Mouse (Mus musculus) gonadal fat pad, adult 2 months (tissue): ENCODE measurements around the gene Cdnf. TPM values are rescaled to one million over a fixed set of nuclear protein-coding genes. Genes with fewer than 3 reads are reported as not detected.

Source experiments
- polyA plus RNA-seq: library from polyadenylated mRNA; depleted of rRNA; stranded (reverse); fragments of >200 nt; gene quantifications from 2 replicates; pipeline ENCODE4 v1.2.3, GENCODE M21; 2012; rRNA removed

Gene Cdnf
- polyA plus RNA-seq, 1 experiment, result 2.6 TPM

Other genes starting within 250 kb of the Cdnf start
- 10.2 and 12.0 TPM in 2 replicates for gene Nmt2, start 228.8 kb upstream of the Cdnf start, polyA plus RNA-seq
- 6.2 and 6.5 TPM in 2 replicates for gene Rpp38, start 180.4 kb upstream of the Cdnf start, polyA plus RNA-seq
- 30.9 and 73.5 TPM in 2 replicates for gene Acbd7, start 176.9 kb upstream of the Cdnf start, polyA plus RNA-seq
- not detected in 2 replicates for gene Olah, start 115.8 kb upstream of the Cdnf start, polyA plus RNA-seq
- 1.00 and 2.0 TPM in 2 replicates for gene Meig1, start 90.4 kb upstream of the Cdnf start, polyA plus RNA-seq
- 4.9 and 6.1 TPM in 2 replicates for gene Dclre1c, start 88.9 kb upstream of the Cdnf start, polyA plus RNA-seq
- 0.45 and 0.52 TPM in 2 replicates for gene Suv39h2, start 38.0 kb upstream of the Cdnf start, polyA plus RNA-seq
- 2.0 and 2.1 TPM in 2 replicates for gene Gm45902, start 240 bp upstream of the Cdnf start, polyA plus RNA-seq
- gene Hspa14, start 216 bp upstream of the Cdnf start, polyA plus RNA-seq, result 29.5 and 38.4 TPM in 2 replicates
- 7.3 and 8.1 TPM in 2 replicates for gene Fam107b, start 57.5 kb downstream of the Cdnf start, polyA plus RNA-seq